Mouse (Mus musculus): ENCODE results near the gene Rfx1. TPM values are rescaled to one million over a fixed set of nuclear protein-coding genes. Genes with fewer than 3 reads are reported as not detected.

Rfx1 gene
- polyA plus RNA-seq, 1 experiment from 2014 or later, result 10.1 TPM

GRCm38 (mm10) chr8:84059226-84059625 lies 7.4 kb upstream of the Rfx1 start:
- no peak overlapping the region for H3K4me3 ChIP-seq (replicated peaks)
- H3K4me2 ChIP-seq, result no peak overlapping the region
- ATAC-seq (ENCODE audit: insufficient number of reproducible peaks, insufficient read depth, low FRiP score, low TSS enrichment, low read depth), result no peak
- no peaks in the 10 kb centered on the region for H3K4me1 ChIP-seq (replicated peaks)
- H3K9me3 ChIP-seq, result 0 out of 2 replicates have a peak, but pooled peaks cover 5% of the 10 kb centered on the region
- whole genome bisulfite sequencing, result 96% methylated on average over 2 of the region's 2 CpGs
- no peaks in the 10 kb centered on the region for H3K27me3 ChIP-seq
- H3K36me3 ChIP-seq, result no peaks in the 10 kb centered on the region
- no peak overlapping the region for H3K9ac ChIP-seq (replicated peaks)
- no peak overlapping the region for H3K27ac ChIP-seq

DNA sequence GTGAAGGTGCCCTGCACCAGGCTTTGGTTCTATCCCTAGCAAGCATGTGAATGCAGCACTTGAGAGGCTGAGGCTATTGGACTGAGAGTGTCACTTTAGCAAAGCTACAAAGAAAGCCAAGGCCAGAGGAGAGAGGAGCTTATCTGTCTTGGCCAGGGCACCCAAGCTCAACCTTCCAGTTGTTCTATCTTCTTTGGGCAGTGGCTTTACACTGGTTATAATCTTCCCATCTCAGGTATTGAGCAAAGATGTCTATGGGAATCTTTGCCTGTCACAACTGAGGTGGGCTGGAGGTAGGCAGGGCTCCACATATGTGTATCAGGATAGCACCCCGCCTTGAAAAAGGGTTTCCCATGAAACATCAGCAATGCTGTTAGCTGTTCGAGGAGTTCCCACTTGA lies 6.4 kb upstream of the Rfx1 start:
- Histone ChIP-seq H3K4me1 (replicated peaks) (no peaks in the 10 kb centered on the region), H3K4me2 (no peak overlapping the region), H3K4me3 (replicated peaks) (no peak overlapping the region), H3K36me3 (no peaks in the 10 kb centered on the region), H3K27ac (no peak overlapping the region), H3K9me3 (0 out of 2 replicates have a peak, but pooled peaks cover 4% of the 10 kb centered on the region), H3K27me3 (no peaks in the 10 kb centered on the region), H3K9ac (replicated peaks) (no peak overlapping the region)
- ATAC-seq (ENCODE audit: insufficient number of reproducible peaks, insufficient read depth, low FRiP score, low TSS enrichment, low read depth), result no peak
- 88% methylated on average over 2 of the region's 2 CpGs for WGBS

GRCm38 (mm10) chr8:84063861-84064610 lies 2.6 kb upstream of the Rfx1 start:
- Histone ChIP-seq H3K4me3 (replicated peaks) (no peak overlapping the region), H3K27ac (no peak overlapping the region), H3K4me1 (replicated peaks) (peaks cover 12% of the 10 kb centered on the region), H3K9ac (replicated peaks) (no peak overlapping the region), H3K36me3 (no peaks in the 10 kb centered on the region), H3K9me3 (no peaks in the 10 kb centered on the region), H3K4me2 (no peak overlapping the region), H3K27me3 (no peaks in the 10 kb centered on the region)
- WGBS, result 71% methylated on average over 8 of the region's 8 CpGs
- ATAC-seq (ENCODE audit: insufficient number of reproducible peaks, insufficient read depth, low FRiP score, low TSS enrichment, low read depth), result no peak

- Histone ChIP-seq H3K4me1 (replicated peaks) (peaks cover 22% of the 10 kb centered on the region), H3K4me3 (replicated peaks) (peak within 1 kb of the TSS; percentile 91), H3K9me3 (no peaks in the 10 kb centered on the region), H3K9ac (replicated peaks) (peak within 1 kb of the TSS; percentile 68), H3K27ac (peak within 1 kb of the TSS; percentile 86), H3K27me3 (no peaks in the 10 kb centered on the region), H3K4me2 (peak within 1 kb of the TSS; percentile 68), H3K36me3 (no peaks in the 10 kb centered on the region)
- no peak for ATAC-seq (ENCODE audit: insufficient number of reproducible peaks, insufficient read depth, low FRiP score, low TSS enrichment, low read depth)
- WGBS, result 87% methylated on average over 1 of the region's 1 CpGs
Measured at GRCm38 (mm10) chr8:84065037-84065436, 1.6 kb upstream of the Rfx1 start, which contains the start of gene Gm10643. Gene Gm10643, minus strand, starts transcription at chr8:84065137.

- ATAC-seq (ENCODE audit: insufficient number of reproducible peaks, insufficient read depth, low FRiP score, low TSS enrichment, low read depth), result no peak
- Histone ChIP-seq H3K4me2 (peak overlapping the region; percentile 68), H3K4me1 (replicated peaks) (peaks cover 22% of the 10 kb centered on the region), H3K4me3 (replicated peaks) (peak overlapping the region; percentile 91), H3K9ac (replicated peaks) (peak overlapping the region; percentile 68), H3K36me3 (no peaks in the 10 kb centered on the region), H3K27ac (peak overlapping the region; percentile 86), H3K9me3 (no peaks in the 10 kb centered on the region), H3K27me3 (no peaks in the 10 kb centered on the region)
- 34% methylated on average over 5 of the region's 5 CpGs for WGBS
Measured at GRCm38 (mm10) chr8:84065457-84066072, 1.1 kb upstream of the Rfx1 start.

GRCm38 (mm10) chr8:84067047-84067573 lies 476 bp downstream of the Rfx1 start:
- Histone ChIP-seq H3K4me1 (replicated peaks) (peaks cover 29% of the 10 kb centered on the region), H3K4me2 (peak overlapping the region; percentile 52), H3K36me3 (no peaks in the 10 kb centered on the region), H3K9ac (replicated peaks) (peak overlapping the region; percentile 86), H3K4me3 (replicated peaks) (peak overlapping the region; percentile 91), H3K27ac (peak overlapping the region; percentile 98), H3K27me3 (no peaks in the 10 kb centered on the region), H3K9me3 (no peaks in the 10 kb centered on the region)
- ATAC-seq (ENCODE audit: insufficient number of reproducible peaks, insufficient read depth, low FRiP score, low TSS enrichment, low read depth), result peak; percentile 60
- WGBS, result under 1% methylated on average over 57 of the region's 58 CpGs

DNA sequence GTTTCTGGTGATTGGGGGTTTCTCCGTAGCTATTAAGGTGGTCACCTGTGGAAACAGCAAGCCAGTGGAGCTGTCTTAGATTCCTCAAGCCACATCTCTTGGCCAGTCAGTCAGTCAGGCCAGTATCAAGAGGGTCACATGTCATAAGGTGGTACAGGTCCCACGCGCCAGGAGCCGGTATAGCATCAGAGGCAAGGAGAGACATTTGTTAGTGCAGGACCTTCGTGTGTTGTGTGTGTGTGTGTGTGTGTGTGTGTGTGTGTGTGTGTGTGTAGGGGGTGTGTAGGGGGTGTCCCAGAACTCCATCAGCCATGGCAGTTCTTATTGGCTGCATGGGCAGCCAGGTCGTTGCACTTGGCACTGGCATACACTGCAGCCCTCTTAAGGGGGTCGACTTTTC lies 1.3 kb downstream of the Rfx1 start:
- Histone ChIP-seq H3K9me3 (no peaks in the 10 kb centered on the region), H3K36me3 (no peaks in the 10 kb centered on the region), H3K27ac (no peak overlapping the region), H3K27me3 (no peaks in the 10 kb centered on the region), H3K4me1 (replicated peaks) (peaks cover 31% of the 10 kb centered on the region), H3K4me3 (replicated peaks) (peak overlapping the region; percentile 91), H3K9ac (replicated peaks) (no peak overlapping the region), H3K4me2 (peak overlapping the region; percentile 52)
- 90% methylated on average over 7 of the region's 7 CpGs for WGBS
- no peak for ATAC-seq (ENCODE audit: insufficient number of reproducible peaks, insufficient read depth, low FRiP score, low TSS enrichment, low read depth)

GRCm38 (mm10) chr8:84068316-84069035 lies 1.8 kb downstream of the Rfx1 start:
- 0 out of 2 replicates have a peak overlapping the region, but pooled peaks have one; percentile 13 for H3K27ac ChIP-seq
- peaks cover 35% of the 10 kb centered on the region for H3K4me1 ChIP-seq (replicated peaks)
- 54% methylated on average over 12 of the region's 12 CpGs for WGBS
- ATAC-seq (ENCODE audit: insufficient number of reproducible peaks, insufficient read depth, low FRiP score, low TSS enrichment, low read depth), result no peak
- peak overlapping the region; percentile 52; the same call in 1 of the 2 replicates for H3K4me2 ChIP-seq
- H3K36me3 ChIP-seq, result no peaks in the 10 kb centered on the region
- H3K9ac ChIP-seq (replicated peaks), result no peak overlapping the region
- H3K27me3 ChIP-seq, result no peaks in the 10 kb centered on the region
- H3K4me3 ChIP-seq (replicated peaks), result 0 out of 2 replicates have a peak overlapping the region, but pooled peaks have one; percentile 91
- H3K9me3 ChIP-seq, result no peaks in the 10 kb centered on the region

GRCm38 (mm10) chr8:84069169-84069568 lies 2.5 kb downstream of the Rfx1 start:
- Histone ChIP-seq H3K4me2 (no peak overlapping the region), H3K27me3 (no peaks in the 10 kb centered on the region), H3K36me3 (0 out of 2 replicates have a peak, but pooled peaks cover 3% of the 10 kb centered on the region), H3K4me3 (replicated peaks) (no peak overlapping the region; the same call in 1 of the 2 replicates), H3K9ac (replicated peaks) (no peak overlapping the region; the same call in 1 of the 2 replicates), H3K9me3 (no peaks in the 10 kb centered on the region), H3K27ac (0 out of 2 replicates have a peak overlapping the region, but pooled peaks have one; percentile 13), H3K4me1 (replicated peaks) (peaks cover 35% of the 10 kb centered on the region)
- WGBS, result 41% methylated on average over 1 of the region's 1 CpGs
- no peak for ATAC-seq (ENCODE audit: insufficient number of reproducible peaks, insufficient read depth, low FRiP score, low TSS enrichment, low read depth)

DNA sequence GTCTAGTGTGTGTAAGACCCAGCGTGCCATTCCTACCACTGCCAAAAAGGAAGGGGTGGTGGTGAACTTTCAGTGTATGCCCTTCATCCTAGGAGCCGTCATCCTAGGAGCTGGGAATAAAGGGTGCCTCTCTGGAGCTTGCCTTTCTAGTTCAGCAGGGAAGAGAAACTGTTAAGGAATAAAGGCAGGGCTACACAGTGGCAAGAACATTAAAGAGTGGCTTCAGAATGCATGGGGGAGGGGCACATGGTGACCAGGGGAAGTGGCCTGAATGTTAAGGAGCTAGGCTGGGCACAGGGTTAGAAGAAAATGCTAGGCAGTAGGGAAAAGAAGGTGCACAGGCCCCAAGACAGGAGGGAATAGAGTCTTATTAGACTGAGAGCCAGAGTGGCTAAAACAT lies 3.1 kb downstream of the Rfx1 start:
- Histone ChIP-seq H3K4me1 (replicated peaks) (peaks cover 35% of the 10 kb centered on the region), H3K27ac (no peak overlapping the region), H3K9me3 (no peaks in the 10 kb centered on the region), H3K9ac (replicated peaks) (no peak overlapping the region), H3K36me3 (peaks cover 8% of the 10 kb centered on the region), H3K4me3 (replicated peaks) (no peak overlapping the region), H3K4me2 (no peak overlapping the region), H3K27me3 (no peaks in the 10 kb centered on the region)
- no peak for ATAC-seq (ENCODE audit: insufficient number of reproducible peaks, insufficient read depth, low FRiP score, low TSS enrichment, low read depth)
- WGBS, result 78% methylated on average over 2 of the region's 2 CpGs

GRCm38 (mm10) chr8:84070241-84070640 lies 3.6 kb downstream of the Rfx1 start:
- Histone ChIP-seq H3K4me3 (replicated peaks) (no peak overlapping the region), H3K27ac (no peak overlapping the region), H3K4me2 (no peak overlapping the region), H3K4me1 (replicated peaks) (peaks cover 35% of the 10 kb centered on the region), H3K27me3 (no peaks in the 10 kb centered on the region), H3K9ac (replicated peaks) (no peak overlapping the region), H3K9me3 (no peaks in the 10 kb centered on the region), H3K36me3 (peaks cover 13% of the 10 kb centered on the region)
- 92% methylated on average over 5 of the region's 5 CpGs for WGBS
- no peak for ATAC-seq (ENCODE audit: insufficient number of reproducible peaks, insufficient read depth, low FRiP score, low TSS enrichment, low read depth)
